Mouse (Mus musculus): ENCODE measurements at regions not wholly inside any gene's neighbourhood (a gene's known extent, or its start where the extent isn't known, plus 50 kb on each side); places are given as distances from the start of the nearest gene placed in this dataset.

DNA sequence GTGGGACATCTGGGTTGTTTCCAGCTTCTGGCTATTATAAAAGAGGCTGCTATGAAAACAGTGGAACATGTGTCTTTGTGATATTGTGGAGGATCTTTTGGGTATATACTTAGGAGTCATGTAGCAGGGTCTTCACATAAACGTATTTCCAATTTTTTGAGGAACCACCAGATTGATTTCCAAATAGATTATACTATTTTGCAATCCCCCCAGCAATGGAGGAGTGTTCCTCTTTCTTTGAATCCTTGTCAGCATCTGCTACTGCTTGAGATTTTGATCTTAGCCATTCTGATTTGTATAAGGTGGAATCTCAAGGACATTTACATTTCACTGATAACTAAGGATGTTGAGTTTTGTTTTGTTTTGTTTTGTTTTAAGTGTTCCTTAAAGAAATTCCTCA lies 645.6 kb downstream of the Tlr4 start:
- no peaks in the 10 kb centered on the region for H3K27me3 ChIP-seq (ENCODE audit: control insufficient read depth, insufficient read depth, low read length)
- H3K27ac ChIP-seq (ENCODE audit: low read depth), result no peak overlapping the region
- no peak overlapping the region for H3K9ac ChIP-seq (replicated peaks; ENCODE audit: low read depth, low read length)
- TF ChIP-seq EP300 (IDR thresholded peaks at IDR 0.05; ENCODE audit: low read depth) (no peak), CTCF (IDR thresholded peaks at IDR 0.05; ENCODE audit: low read depth) (no peak)
- no peak for ATAC-seq (ENCODE audit: insufficient read depth, low read depth)
- 51% methylated on average over 1 of the region's 1 CpGs for WGBS
- DNase-seq (ENCODE audit: low spot score), result no peak
- no peaks in the 10 kb centered on the region for H3K36me3 ChIP-seq (replicated peaks; ENCODE audit: control insufficient read depth, insufficient read depth, low read length)
- H3K4me2 ChIP-seq (ENCODE audit: low read depth, low read length), result no peak overlapping the region
- H3K9me3 ChIP-seq (replicated peaks; ENCODE audit: control insufficient read depth, low read length), result no peaks in the 10 kb centered on the region
- no peak overlapping the region for H3K4me3 ChIP-seq (ENCODE audit: low read depth, low read length)
- no peaks in the 10 kb centered on the region for H3K4me1 ChIP-seq (ENCODE audit: control insufficient read depth, insufficient read depth)

DNA sequence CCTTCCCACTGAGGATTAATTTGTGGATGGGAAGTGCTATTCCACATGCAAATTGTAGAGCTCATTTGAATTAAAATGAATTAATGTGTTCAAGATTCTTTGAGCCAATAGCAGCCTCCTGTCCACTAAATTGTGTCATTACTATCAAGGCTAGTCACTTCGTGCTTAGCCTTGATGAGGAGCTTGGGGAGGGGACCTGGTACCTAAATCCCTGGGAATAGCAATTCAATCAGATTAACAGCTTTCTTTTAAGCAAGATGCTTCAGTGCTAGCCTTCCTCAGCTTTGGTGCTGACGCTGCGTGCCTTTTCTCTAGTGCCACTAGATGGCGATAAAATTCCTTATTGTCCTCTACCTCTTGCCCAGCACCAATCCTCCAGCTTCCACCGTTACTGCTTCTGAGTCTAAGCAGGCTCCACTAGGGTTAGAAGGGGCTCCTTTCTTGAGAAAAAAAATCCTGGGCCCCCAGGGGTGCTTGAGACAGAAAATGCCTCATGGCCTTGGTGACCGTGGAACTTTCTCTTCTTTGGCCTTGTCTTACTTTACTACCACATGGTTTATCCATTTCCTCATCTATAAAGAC lies 650.0 kb downstream of the Tlr4 start:
- Histone ChIP-seq H3K9ac (replicated peaks; ENCODE audit: low read depth, low read length) (no peak overlapping the region), H3K4me3 (ENCODE audit: low read depth, low read length) (no peak overlapping the region), H3K27me3 (ENCODE audit: control insufficient read depth, insufficient read depth, low read length) (no peaks in the 10 kb centered on the region), H3K9me3 (replicated peaks; ENCODE audit: control insufficient read depth, low read length) (no peaks in the 10 kb centered on the region), H3K4me1 (ENCODE audit: control insufficient read depth, insufficient read depth) (no peaks in the 10 kb centered on the region), H3K4me2 (ENCODE audit: low read depth, low read length) (no peak overlapping the region), H3K36me3 (replicated peaks; ENCODE audit: control insufficient read depth, insufficient read depth, low read length) (no peaks in the 10 kb centered on the region), H3K27ac (ENCODE audit: low read depth) (no peak overlapping the region)
- ATAC-seq (ENCODE audit: insufficient read depth, low read depth) (no peak), DNase-seq (ENCODE audit: low spot score) (peak; percentile 39)
- no peak for TF ChIP-seq EP300 (IDR thresholded peaks at IDR 0.05; ENCODE audit: low read depth)
- TF ChIP-seq CTCF (IDR thresholded peaks at IDR 0.05; ENCODE audit: low read depth), result peak; percentile 57
- WGBS, result 11% methylated on average over 6 of the region's 6 CpGs

DNA sequence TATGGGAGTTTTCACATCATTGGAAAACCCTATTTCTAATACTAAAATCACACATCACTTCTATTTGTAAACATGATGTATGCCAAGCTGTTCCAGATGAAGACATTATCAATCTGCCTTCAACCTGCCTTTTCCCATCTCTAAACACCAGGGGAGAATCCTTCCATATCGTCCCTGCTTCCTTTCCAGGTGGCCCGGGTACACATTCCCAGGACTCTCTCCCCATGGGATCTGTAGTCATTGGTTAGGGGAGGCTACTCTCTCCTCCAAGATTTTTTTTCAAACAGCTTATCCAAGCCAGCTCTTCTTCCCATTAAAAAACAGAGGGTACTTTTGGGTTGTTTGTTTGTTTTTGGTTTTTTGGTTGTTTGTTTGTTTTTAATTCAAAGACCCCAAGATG lies 650.7 kb downstream of the Tlr4 start:
- Histone ChIP-seq H3K36me3 (replicated peaks; ENCODE audit: control insufficient read depth, insufficient read depth, low read length) (no peaks in the 10 kb centered on the region), H3K27ac (ENCODE audit: low read depth) (no peak overlapping the region), H3K4me1 (ENCODE audit: control insufficient read depth, insufficient read depth) (no peaks in the 10 kb centered on the region), H3K9me3 (replicated peaks; ENCODE audit: control insufficient read depth, low read length) (no peaks in the 10 kb centered on the region), H3K27me3 (ENCODE audit: control insufficient read depth, insufficient read depth, low read length) (no peaks in the 10 kb centered on the region), H3K4me3 (ENCODE audit: low read depth, low read length) (no peak overlapping the region), H3K9ac (replicated peaks; ENCODE audit: low read depth, low read length) (no peak overlapping the region), H3K4me2 (ENCODE audit: low read depth, low read length) (no peak overlapping the region)
- 18% methylated on average over 2 of the region's 2 CpGs for WGBS
- DNase-seq (ENCODE audit: low spot score) (no peak), ATAC-seq (ENCODE audit: insufficient read depth, low read depth) (no peak)
- TF ChIP-seq EP300 (IDR thresholded peaks at IDR 0.05; ENCODE audit: low read depth) (no peak), CTCF (IDR thresholded peaks at IDR 0.05; ENCODE audit: low read depth) (no peak)

DNA sequence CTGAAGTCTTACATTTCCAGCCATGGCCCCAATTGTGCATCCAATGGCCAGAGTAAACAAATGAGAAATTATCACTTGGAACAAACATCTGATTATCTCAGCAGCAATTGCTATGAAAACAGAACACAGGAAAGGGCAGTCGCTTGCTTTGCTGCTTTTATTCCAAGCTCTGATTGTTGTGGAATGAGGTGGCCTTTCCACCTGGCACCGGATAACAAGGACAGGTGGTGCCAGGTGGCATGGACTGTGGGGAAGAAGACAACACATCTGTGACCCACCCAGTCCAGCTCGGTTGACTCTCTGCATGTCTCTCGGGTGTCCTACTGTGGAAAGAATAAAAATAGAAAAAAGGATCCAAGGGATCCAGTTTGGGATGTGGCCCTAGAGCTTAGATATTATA lies 694.9 kb downstream of the Tlr4 start:
- no peak overlapping the region for H3K4me2 ChIP-seq (ENCODE audit: low read depth, low read length)
- TF ChIP-seq EP300 (IDR thresholded peaks at IDR 0.05; ENCODE audit: low read depth) (no peak), CTCF (IDR thresholded peaks at IDR 0.05; ENCODE audit: low read depth) (no peak)
- H3K27me3 ChIP-seq (ENCODE audit: control insufficient read depth, insufficient read depth, low read length), result no peaks in the 10 kb centered on the region
- ATAC-seq (ENCODE audit: insufficient read depth, low read depth) (no peak), DNase-seq (ENCODE audit: low spot score) (no peak)
- no peaks in the 10 kb centered on the region for H3K36me3 ChIP-seq (replicated peaks; ENCODE audit: control insufficient read depth, insufficient read depth, low read length)
- no peak overlapping the region for H3K4me3 ChIP-seq (ENCODE audit: low read depth, low read length)
- no peaks in the 10 kb centered on the region for H3K9me3 ChIP-seq (replicated peaks; ENCODE audit: control insufficient read depth, low read length)
- no peak overlapping the region for H3K9ac ChIP-seq (replicated peaks; ENCODE audit: low read depth, low read length)
- no peaks in the 10 kb centered on the region for H3K4me1 ChIP-seq (ENCODE audit: control insufficient read depth, insufficient read depth)
- 50% methylated on average over 4 of the region's 4 CpGs for WGBS
- no peak overlapping the region for H3K27ac ChIP-seq (ENCODE audit: low read depth)

DNA sequence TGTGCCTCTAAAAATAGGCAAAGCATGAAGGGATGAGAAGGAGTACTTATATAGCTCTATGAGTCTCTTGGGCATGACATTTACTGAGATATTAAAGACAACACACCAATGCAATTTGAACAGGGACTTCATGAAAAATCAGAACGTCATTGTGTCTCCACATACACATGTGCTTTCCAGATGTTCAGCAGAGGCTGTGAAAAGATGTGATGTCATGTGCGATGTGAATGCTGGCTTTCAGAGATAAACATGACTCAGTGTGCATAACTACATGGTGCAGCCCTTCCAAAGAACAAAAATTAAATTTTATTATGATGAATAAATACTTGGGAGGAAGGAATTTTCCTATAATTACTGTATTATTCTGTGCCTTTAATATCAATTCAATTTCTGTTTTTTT lies 695.8 kb downstream of the Tlr4 start:
- TF ChIP-seq CTCF (IDR thresholded peaks at IDR 0.05; ENCODE audit: low read depth), result no peak
- ATAC-seq (ENCODE audit: insufficient read depth, low read depth) (no peak), DNase-seq (ENCODE audit: low spot score) (no peak)
- no peaks in the 10 kb centered on the region for H3K36me3 ChIP-seq (replicated peaks; ENCODE audit: control insufficient read depth, insufficient read depth, low read length)
- no peaks in the 10 kb centered on the region for H3K9me3 ChIP-seq (replicated peaks; ENCODE audit: control insufficient read depth, low read length)
- H3K27ac ChIP-seq (ENCODE audit: low read depth), result no peak overlapping the region
- 52% methylated on average over 2 of the region's 2 CpGs for WGBS
- H3K4me3 ChIP-seq (ENCODE audit: low read depth, low read length), result no peak overlapping the region
- no peak overlapping the region for H3K9ac ChIP-seq (replicated peaks; ENCODE audit: low read depth, low read length)
- H3K27me3 ChIP-seq (ENCODE audit: control insufficient read depth, insufficient read depth, low read length), result no peaks in the 10 kb centered on the region
- H3K4me1 ChIP-seq (ENCODE audit: control insufficient read depth, insufficient read depth), result no peaks in the 10 kb centered on the region
- no peak overlapping the region for H3K4me2 ChIP-seq (ENCODE audit: low read depth, low read length)

DNA sequence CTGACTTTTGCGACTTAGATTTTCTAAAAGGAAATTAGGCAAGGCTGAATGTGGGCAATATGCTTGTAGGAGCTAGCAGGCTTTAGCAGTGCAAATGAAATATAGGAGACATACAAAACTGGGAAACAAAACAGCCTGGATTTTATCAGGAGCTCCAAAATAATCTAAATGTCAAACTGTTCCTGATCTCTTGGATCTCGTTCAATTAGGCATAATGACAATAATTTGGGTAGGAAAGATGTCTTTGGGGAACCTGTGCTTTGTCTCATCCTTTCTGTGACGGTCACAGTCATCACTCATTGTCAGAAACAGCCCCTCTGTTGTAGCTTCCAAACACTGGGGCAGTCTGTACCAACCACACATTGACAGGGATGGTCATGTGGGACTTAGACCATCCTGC lies 702.2 kb downstream of the Tlr4 start:
- TF ChIP-seq CTCF (IDR thresholded peaks at IDR 0.05; ENCODE audit: low read depth) (no peak), EP300 (IDR thresholded peaks at IDR 0.05; ENCODE audit: low read depth) (no peak)
- Histone ChIP-seq H3K4me3 (ENCODE audit: low read depth, low read length) (no peak overlapping the region), H3K4me1 (ENCODE audit: control insufficient read depth, insufficient read depth) (no peaks in the 10 kb centered on the region), H3K36me3 (replicated peaks; ENCODE audit: control insufficient read depth, insufficient read depth, low read length) (no peaks in the 10 kb centered on the region), H3K9me3 (replicated peaks; ENCODE audit: control insufficient read depth, low read length) (no peaks in the 10 kb centered on the region), H3K27ac (ENCODE audit: low read depth) (no peak overlapping the region), H3K4me2 (ENCODE audit: low read depth, low read length) (no peak overlapping the region), H3K9ac (replicated peaks; ENCODE audit: low read depth, low read length) (no peak overlapping the region), H3K27me3 (ENCODE audit: control insufficient read depth, insufficient read depth, low read length) (no peaks in the 10 kb centered on the region)
- DNase-seq (ENCODE audit: low spot score) (no peak), ATAC-seq (ENCODE audit: insufficient read depth, low read depth) (no peak)
- 55% methylated on average over 3 of the region's 3 CpGs for WGBS

Measured in heart, postnatal 0 days (tissue).